Mouse (Mus musculus) kidney, embryonic 14.5 days (tissue): ENCODE measurements around the gene Dio1. TPM values are rescaled to one million over a fixed set of nuclear protein-coding genes. Genes with fewer than 3 reads are reported as not detected.
A peak's percentile ranks its signal among the peaks of the same experiment; 100 is the strongest.

Source experiments
- ATAC-seq: fragments of 200-750 bp; cut with Nextera tagmentation; 2 replicates; pipeline ENCODE4 v1.8.0; 2017; ENCODE audit warnings: moderate number of reproducible peaks, mild to moderate bottlenecking, moderate TSS enrichment, moderate library complexity; ENCODE audit not compliant: low FRiP score, low TSS enrichment
- H3K27ac ChIP-seq: fragments of 300-500 bp; sonication (generic); 2 replicates; pipeline ENCODE4 v1.5.1; 2014; ENCODE audit warnings: low read depth, mild to moderate bottlenecking, low read length, moderate library complexity, mixed read lengths
- H3K27me3 ChIP-seq: fragments of 300-500 bp; sonication (generic); 2 replicates; pipeline ENCODE4 v1.6.1; 2014; ENCODE audit warnings: mild to moderate bottlenecking, low read length; ENCODE audit not compliant: control insufficient read depth, insufficient read depth
- H3K36me3 ChIP-seq: fragments of 300-500 bp; sonication (generic); 2 replicates; pipeline ENCODE4 v1.6.1; 2014; ENCODE audit warnings: low read length, mixed read lengths; ENCODE audit not compliant: control insufficient read depth, insufficient read depth
- H3K4me1 ChIP-seq: fragments of 300-500 bp; sonication (generic); 2 replicates; pipeline ENCODE4 v1.6.1; 2014; ENCODE audit warnings: low read length, mixed read lengths; ENCODE audit not compliant: control insufficient read depth, insufficient read depth
- H3K4me2 ChIP-seq: fragments of 300-500 bp; sonication (generic); replicated peaks from 2 replicates; pipeline ENCODE4 v1.6.1; 2014; ENCODE audit warnings: low read depth, mild to moderate bottlenecking, low read length
- H3K4me3 ChIP-seq: fragments of 300-500 bp; sonication (generic); 2 replicates; pipeline ENCODE4 v1.5.1; 2014; ENCODE audit warnings: mild to moderate bottlenecking, low read length
- H3K9ac ChIP-seq: fragments of 300-500 bp; sonication (generic); 2 replicates; pipeline ENCODE4 v1.6.1; 2014; ENCODE audit warnings: low read depth, mild to moderate bottlenecking, low read length, moderate library complexity
- H3K9me3 ChIP-seq: fragments of 300-500 bp; sonication (generic); 2 replicates; pipeline ENCODE4 v1.6.1; 2016; ENCODE audit warnings: low read length; ENCODE audit not compliant: control insufficient read depth
- WGBS: fragments of 180-500 bp; shearing (Covaris S2); extraction: QIAGEN DNeasy Blood & Tissue Kit; methylation state at CpG from one replicate; pipeline ENCODE4 v1.1.7; 2014; 5-methylcytosine and 5-hydroxymethylcytosine counted together
- polyA plus RNA-seq: library from polyadenylated mRNA; unstranded; fragments of >200 nt; fragmentation: Nextera tagmentation; extraction: Ambion mirVana; gene quantifications from 2 replicates; pipeline ENCODE4 v1.2.1, GENCODE M21; 2014

Gene Dio1
- polyA plus RNA-seq, 1 experiment from 2014 or later: 0.38 TPM

DNA sequence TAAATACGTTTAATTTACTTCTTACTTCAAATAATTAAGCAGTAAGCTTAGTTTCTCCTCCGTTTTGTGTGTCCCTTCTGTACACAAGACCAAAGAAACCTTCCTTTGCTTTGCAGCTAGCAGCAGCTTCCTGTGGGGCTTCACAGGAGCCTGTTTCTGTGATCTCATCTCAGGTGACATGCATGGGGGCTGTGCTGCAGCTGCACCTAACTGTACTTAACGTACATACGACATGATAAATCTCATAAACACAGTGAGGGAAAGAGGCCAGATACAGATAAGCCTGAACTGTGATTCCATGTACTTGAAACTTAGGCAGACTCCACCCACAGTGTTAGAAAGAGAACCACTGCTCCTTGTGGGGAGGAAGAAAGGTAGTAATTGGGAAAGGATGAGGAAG, 47.0 kb downstream of the Dio1 start:
- no peaks in the 10 kb centered on the region for H3K27me3 ChIP-seq
- no peak for ATAC-seq
- peaks cover 1% of the 10 kb centered on the region; the same call in 1 of the 2 replicates for H3K9me3 ChIP-seq
- 56% methylated on average over 4 of the region's 4 CpGs for WGBS
- H3K36me3 ChIP-seq: peaks cover 2% of the 10 kb centered on the region; the same call in 1 of the 2 replicates
- no peak overlapping the region for H3K27ac ChIP-seq
- H3K9ac ChIP-seq: no peak overlapping the region
- no peak overlapping the region for H3K4me2 ChIP-seq
- no peaks in the 10 kb centered on the region for H3K4me1 ChIP-seq
- H3K4me3 ChIP-seq: no peak overlapping the region

GRCm38 (mm10) chr4:107254414-107254813, 52.6 kb downstream of the Dio1 start:
- Histone ChIP-seq H3K36me3 (no peaks in the 10 kb centered on the region), H3K9ac (peak overlapping the region; percentile 82), H3K27ac (no peak overlapping the region; the same call in 1 of the 2 replicates), H3K4me3 (peak overlapping the region; percentile 66), H3K27me3 (no peaks in the 10 kb centered on the region), H3K9me3 (no peaks in the 10 kb centered on the region), H3K4me2 (peak overlapping the region; percentile 69), H3K4me1 (peaks cover 10% of the 10 kb centered on the region; the same call in 1 of the 2 replicates)
- no peak for ATAC-seq
- WGBS: 19% methylated on average over 3 of the region's 3 CpGs

- 1% methylated on average over 97 of the region's 101 CpGs for WGBS
- ATAC-seq: peak; percentile 97
- peak within 1 kb of the TSS; percentile 77 for H3K27ac ChIP-seq
- peak within 1 kb of the TSS; percentile 66 for H3K4me3 ChIP-seq
- H3K36me3 ChIP-seq: no peaks in the 10 kb centered on the region
- peaks cover 15% of the 10 kb centered on the region; the same call in 1 of the 2 replicates for H3K4me1 ChIP-seq
- peak within 1 kb of the TSS; percentile 69 for H3K4me2 ChIP-seq
- H3K27me3 ChIP-seq: no peaks in the 10 kb centered on the region
- H3K9ac ChIP-seq: peak within 1 kb of the TSS; percentile 82
- H3K9me3 ChIP-seq: no peaks in the 10 kb centered on the region
Measured at GRCm38 (mm10) chr4:107253125-107254091, 53.6 kb downstream of the Dio1 start, which contains the start of the genes Lrrc42 and Hspb11. Lrrc42 (minus strand) TSS chr4:107253532. Hspb11 (plus strand) TSS chr4:107253593.

GRCm38 (mm10) chr4:107252522-107252921, 54.4 kb downstream of the Dio1 start:
- ATAC-seq: no peak
- under 1% methylated on average over 11 of the region's 11 CpGs for WGBS
- Histone ChIP-seq H3K27ac (peak overlapping the region; percentile 77), H3K4me2 (peak overlapping the region; percentile 69), H3K9me3 (no peaks in the 10 kb centered on the region), H3K4me3 (peak overlapping the region; percentile 66), H3K9ac (peak overlapping the region; percentile 82), H3K36me3 (no peaks in the 10 kb centered on the region), H3K27me3 (no peaks in the 10 kb centered on the region), H3K4me1 (peaks cover 15% of the 10 kb centered on the region; the same call in 1 of the 2 replicates)

DNA sequence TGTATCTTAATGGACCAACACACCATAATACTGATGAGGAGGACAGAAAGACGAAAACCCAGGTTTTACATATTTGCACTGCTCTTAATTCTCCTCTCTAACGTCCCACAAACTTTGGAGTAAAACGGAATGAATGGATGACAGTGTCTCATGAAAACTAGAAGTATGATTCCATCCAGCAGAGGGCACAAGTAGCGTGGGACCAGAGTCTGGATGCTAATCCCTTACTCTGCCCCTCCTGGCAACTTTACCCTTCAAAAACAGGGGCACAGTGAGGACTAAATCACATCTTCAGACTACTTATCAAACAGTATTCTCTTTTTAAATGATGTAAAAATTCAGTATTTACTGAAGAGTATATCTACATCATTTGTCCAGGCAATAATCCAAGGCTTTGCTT, 56.5 kb downstream of the Dio1 start:
- H3K9ac ChIP-seq: no peak overlapping the region
- no peaks in the 10 kb centered on the region for H3K27me3 ChIP-seq
- H3K4me2 ChIP-seq: no peak overlapping the region
- H3K4me1 ChIP-seq: peaks cover 18% of the 10 kb centered on the region; the same call in 1 of the 2 replicates
- no peak overlapping the region for H3K27ac ChIP-seq
- no peak overlapping the region for H3K4me3 ChIP-seq
- peaks cover 10% of the 10 kb centered on the region for H3K36me3 ChIP-seq
- H3K9me3 ChIP-seq: no peaks in the 10 kb centered on the region
- 28% methylated on average over 4 of the region's 4 CpGs for WGBS
- no peak for ATAC-seq

DNA sequence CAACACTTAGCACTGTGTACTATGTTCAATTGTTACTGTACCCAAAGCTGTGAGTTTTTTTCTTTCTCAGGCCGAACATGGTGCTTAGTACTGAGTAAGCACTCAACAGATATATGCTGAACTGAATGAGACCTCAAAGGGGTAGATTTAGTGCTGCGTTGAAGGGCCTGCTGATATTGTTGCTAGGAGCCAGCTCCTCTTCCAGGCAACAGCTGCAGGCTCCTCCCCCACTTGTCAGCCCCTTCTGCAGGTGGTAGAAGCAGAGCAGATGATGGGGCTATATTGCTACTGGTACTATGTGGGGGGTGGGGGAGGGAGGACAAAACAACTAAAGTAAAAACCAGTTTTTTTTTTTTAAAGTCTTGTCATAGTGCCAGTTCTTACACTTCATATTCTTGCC, 57.5 kb downstream of the Dio1 start:
- Histone ChIP-seq H3K4me2 (no peak overlapping the region), H3K27ac (no peak overlapping the region), H3K4me3 (no peak overlapping the region), H3K9ac (no peak overlapping the region), H3K27me3 (no peaks in the 10 kb centered on the region), H3K9me3 (no peaks in the 10 kb centered on the region), H3K4me1 (peaks cover 18% of the 10 kb centered on the region; the same call in 1 of the 2 replicates), H3K36me3 (peaks cover 13% of the 10 kb centered on the region)
- ATAC-seq: no peak
- WGBS: 47% methylated on average over 2 of the region's 2 CpGs

DNA sequence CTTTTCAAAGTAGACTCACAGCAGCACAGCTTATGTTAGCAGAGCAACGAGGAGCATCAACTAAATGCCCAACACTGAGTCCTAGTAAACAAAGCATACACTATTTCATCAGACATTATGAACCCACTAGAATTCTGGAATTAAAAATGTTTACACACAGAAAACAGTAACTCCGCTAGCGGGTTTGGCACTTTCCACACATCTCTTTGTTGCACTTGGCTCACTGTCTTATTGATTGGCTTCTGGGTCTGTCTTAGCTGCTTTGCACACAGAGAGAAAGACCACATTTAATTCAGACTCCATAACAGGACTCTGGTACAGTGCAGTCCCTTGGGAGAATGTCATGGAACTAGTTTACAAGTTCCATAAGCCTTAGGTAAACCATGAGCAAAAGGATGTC, 58.9 kb downstream of the Dio1 start:
- no peaks in the 10 kb centered on the region for H3K9me3 ChIP-seq
- no peak overlapping the region for H3K27ac ChIP-seq
- H3K4me3 ChIP-seq: no peak overlapping the region
- 89% methylated on average over 3 of the region's 3 CpGs for WGBS
- H3K9ac ChIP-seq: no peak overlapping the region
- ATAC-seq: no peak
- peaks cover 23% of the 10 kb centered on the region for H3K36me3 ChIP-seq
- H3K27me3 ChIP-seq: no peaks in the 10 kb centered on the region
- peaks cover 18% of the 10 kb centered on the region; the same call in 1 of the 2 replicates for H3K4me1 ChIP-seq
- H3K4me2 ChIP-seq: no peak overlapping the region

DNA sequence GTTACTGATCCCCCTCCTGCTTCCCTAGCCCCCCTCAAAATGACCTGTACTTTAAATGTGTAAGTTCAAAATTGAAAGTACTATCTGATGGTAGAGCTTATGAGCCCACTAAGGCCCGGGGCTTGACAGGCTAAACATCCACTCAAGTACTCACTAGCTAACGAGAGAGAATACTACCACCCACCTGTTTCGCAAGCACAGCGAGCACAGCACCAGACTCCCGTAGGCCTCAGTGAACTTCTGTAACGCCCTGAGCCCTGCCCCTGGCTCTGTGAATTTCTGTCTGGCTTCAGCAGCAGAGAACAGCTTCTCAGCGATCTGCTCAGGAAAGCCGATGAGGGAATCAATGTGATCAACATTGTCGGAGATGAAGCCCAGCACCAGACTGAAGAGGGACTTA, 59.9 kb downstream of the Dio1 start:
- H3K36me3 ChIP-seq: peaks cover 28% of the 10 kb centered on the region
- H3K4me1 ChIP-seq: peaks cover 15% of the 10 kb centered on the region; the same call in 1 of the 2 replicates

GRCm38 (mm10) chr4:107246040-107246439, 60.9 kb downstream of the Dio1 start:
- Histone ChIP-seq H3K36me3 (peaks cover 39% of the 10 kb centered on the region), H3K9ac (no peak overlapping the region), H3K4me3 (no peak overlapping the region), H3K4me2 (no peak overlapping the region), H3K9me3 (no peaks in the 10 kb centered on the region), H3K4me1 (peaks cover 12% of the 10 kb centered on the region; the same call in 1 of the 2 replicates), H3K27me3 (no peaks in the 10 kb centered on the region), H3K27ac (peak overlapping the region; percentile 42; the same call in 1 of the 2 replicates)
- ATAC-seq: no peak
- 72% methylated on average over 1 of the region's 1 CpGs for WGBS

More for the DNA sequence above, 59.9 kb downstream of the Dio1 start:
- Histone ChIP-seq H3K9me3 (no peaks in the 10 kb centered on the region), H3K9ac (no peak overlapping the region), H3K27me3 (no peaks in the 10 kb centered on the region), H3K27ac (no peak overlapping the region), H3K4me2 (no peak overlapping the region), H3K4me3 (no peak overlapping the region)
- WGBS: 85% methylated on average over 9 of the region's 9 CpGs
- no peak for ATAC-seq
